Mouse (Mus musculus): ENCODE measurements at regions not wholly inside any gene's neighbourhood (a gene's known extent, or its start where the extent isn't known, plus 50 kb on each side); places are given as distances from the start of the nearest gene placed in this dataset.

- no peak for TF ChIP-seq POLR2A (IDR thresholded peaks at IDR 0.05; ENCODE audit: extremely low read depth, insufficient read depth, low read length)
- TF ChIP-seq CTCF (IDR thresholded peaks at IDR 0.05; ENCODE audit: low read depth, low read length), result no peak
Measured at GRCm38 (mm10) chr13:52275196-52275595, 255.9 kb downstream of the Diras2 start.

Measured in liver, adult 2 months (tissue).